Mouse (Mus musculus): ENCODE results near the gene Zkscan14.

DNA sequence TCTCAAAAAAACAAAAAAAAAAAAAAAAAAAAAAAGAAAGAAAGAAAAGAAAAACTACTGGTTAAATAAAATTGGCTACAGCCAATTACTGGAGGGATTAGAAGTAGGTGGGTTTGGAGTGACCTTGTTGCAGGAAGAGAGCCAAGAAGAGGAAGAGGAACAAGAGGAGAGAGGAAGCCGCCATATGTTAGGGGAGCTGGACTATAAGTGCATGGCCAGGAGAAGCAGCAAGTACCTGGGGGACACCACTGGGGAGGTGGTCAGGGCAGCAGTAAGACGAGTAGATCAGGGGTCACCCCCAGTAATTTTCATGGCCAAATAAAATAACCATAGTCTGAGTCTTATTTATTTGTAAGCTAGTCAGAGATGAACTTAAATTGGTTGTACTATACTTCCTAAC is 16.4 kb downstream of the Zkscan14 start:
- TF ChIP-seq CTCF (IDR thresholded peaks at IDR 0.05; ENCODE audit: low read depth, low read length) (no peak), POLR2A (IDR thresholded peaks at IDR 0.05; ENCODE audit: borderline replicate concordance, low read depth, low read length) (no peak)

Measured in bone marrow macrophage, adult 2 months (primary cell).